Mouse (Mus musculus) ES-E14 (cell line): ENCODE results near the gene Med13. TPM values are rescaled to one million over a fixed set of nuclear protein-coding genes. Genes with fewer than 3 reads are reported as not detected.

Experiments
- DNase-seq: peaks from one replicate; pipeline ENCODE4 v3.0.0-alpha.2; 2013; ENCODE audit warnings: low read depth, low spot score
- H3K27ac ChIP-seq: 2 replicates; pipeline ENCODE4 v1.5.1; 2012; ENCODE audit warnings: low read depth, mild to moderate bottlenecking, low read length, moderate library complexity, mixed read lengths; ENCODE audit not compliant: poor library complexity, insufficient read depth, severe bottlenecking
- H3K36me3 ChIP-seq: 2 replicates; pipeline ENCODE4 v1.6.1; 2012; ENCODE audit warnings: mild to moderate bottlenecking, low read length, moderate library complexity, mixed read lengths; ENCODE audit not compliant: control insufficient read depth, poor library complexity, insufficient read depth, severe bottlenecking
- H3K4me1 ChIP-seq, 2 experiments: fragments of 150-350 bp in 1 of 2; sonication (generic) in 1 of 2; 2 replicates each; pipeline ENCODE4 v1.6.1; 2012; ENCODE audit warnings: low read length in 2 of 2, mild to moderate bottlenecking in 1 of 2, mixed read lengths in 1 of 2; ENCODE audit not compliant: control insufficient read depth in 2 of 2, insufficient read depth in 2 of 2, poor library complexity in 1 of 2
- H3K4me3 ChIP-seq, 2 experiments: fragments of 150-350 bp in 1 of 2; sonication (generic) in 1 of 2; 2 replicates each; pipeline ENCODE4 v1.5.1; 2012; ENCODE audit warnings: low read length in 2 of 2, low read depth in 1 of 2, mild to moderate bottlenecking in 1 of 2, mixed read lengths in 1 of 2; ENCODE audit not compliant: insufficient read depth in 1 of 2, poor library complexity in 1 of 2, severe bottlenecking in 1 of 2
- H3K9ac ChIP-seq: 2 replicates; pipeline ENCODE4 v1.6.1; 2012; ENCODE audit warnings: low read depth, mild to moderate bottlenecking, low read length, mixed read lengths; ENCODE audit not compliant: poor library complexity, insufficient read depth, severe bottlenecking
- H3K9me3 ChIP-seq: fragments of 150-350 bp; sonication (generic); 2 replicates; pipeline ENCODE4 v1.6.1; 2012; ENCODE audit warnings: low read depth, mild to moderate bottlenecking, low read length; ENCODE audit not compliant: control insufficient read depth, insufficient read depth
- CHD2 ChIP-seq: IDR thresholded peaks from 2 replicates; pipeline ENCODE4 v1.6.1; 2014; ENCODE audit warnings: mild to moderate bottlenecking, low read depth, low read length, inconsistent platforms
- HCFC1 ChIP-seq: IDR thresholded peaks from 2 replicates; pipeline ENCODE4 v1.6.1; 2012; ENCODE audit warnings: low read length, inconsistent platforms, borderline replicate concordance; ENCODE audit not compliant: insufficient read depth
- MAFK ChIP-seq: IDR thresholded peaks from 2 replicates; pipeline ENCODE4 v1.6.1; 2014; ENCODE audit warnings: mild to moderate bottlenecking, low read depth, low read length, inconsistent platforms; ENCODE audit not compliant: insufficient read depth
- ZC3H11A ChIP-seq: IDR thresholded peaks from 2 replicates; pipeline ENCODE4 v1.6.1; 2012; ENCODE audit warnings: low read depth, mild to moderate bottlenecking, inconsistent platforms, low read length, borderline replicate concordance
- ZNF384 ChIP-seq: IDR thresholded peaks from 2 replicates; pipeline ENCODE4 v1.6.1; 2012; ENCODE audit warnings: low read depth, low read length, inconsistent platforms
- in situ Hi-C, 2 experiments: fragments of 600-800 bp; cut with MboI; formaldehyde crosslinking; loops; one replicate each; pipeline ENCODE4 v1.15.1; 2025; ENCODE audit warnings: low sequenced_read_pairs in 2 of 2, inconsistent platforms in 1 of 2; ENCODE audit not compliant: unreplicated experiment in 2 of 2
- total RNA-seq: library from RNA; depleted of rRNA; stranded (reverse); fragments of 300-350 nt; gene quantifications from 2 replicates; pipeline ENCODE4 v1.2.3, GENCODE M21; 2012

Gene Med13
- total RNA-seq, 1 experiment = 53.6 TPM

DNA sequence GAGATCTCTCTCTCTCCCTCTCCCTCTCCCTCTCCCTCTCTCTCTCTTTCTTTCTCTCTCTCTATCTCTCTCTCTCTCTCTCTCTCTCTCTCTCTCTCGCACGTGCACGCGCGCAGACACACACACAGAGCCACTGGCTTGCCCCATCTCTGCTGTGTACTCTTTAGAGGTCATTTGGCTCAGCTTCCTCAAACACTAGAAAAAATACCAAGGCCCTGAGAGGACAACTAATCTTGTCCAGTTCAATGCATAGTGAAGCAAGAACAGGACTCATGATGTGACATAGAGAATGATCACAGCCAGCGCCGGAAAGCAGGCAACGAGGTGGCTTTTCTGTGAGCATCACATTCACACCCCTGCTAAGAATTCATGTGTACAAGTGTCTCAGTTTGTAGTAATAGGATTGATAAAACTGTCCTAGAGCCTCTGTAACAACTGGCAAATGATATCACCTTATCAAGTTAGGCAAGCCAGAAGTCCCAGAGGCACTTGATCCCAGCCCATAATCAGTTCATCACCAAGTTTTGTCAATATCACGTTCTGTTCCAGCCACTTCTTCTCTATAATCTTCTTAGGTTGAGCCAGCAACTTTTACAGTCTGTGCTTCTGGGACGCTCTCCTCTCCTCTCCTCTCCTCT, 25.2 kb upstream of the Med13 start:
- Histone ChIP-seq H3K9me3 (no peaks in the 10 kb centered on the region), H3K27ac (no peak overlapping the region), H3K4me1 (no peaks in the 10 kb centered on the region), H3K9ac (no peak overlapping the region), H3K4me3 (no peak overlapping the region), H3K36me3 (no peaks in the 10 kb centered on the region)
- in situ Hi-C loops = no loop called here
- DNase-seq = no peak
- TF ChIP-seq ZNF384 (no peak), HCFC1 (no peak), ZC3H11A (no peak), MAFK (no peak), CHD2 (no peak)

DNA sequence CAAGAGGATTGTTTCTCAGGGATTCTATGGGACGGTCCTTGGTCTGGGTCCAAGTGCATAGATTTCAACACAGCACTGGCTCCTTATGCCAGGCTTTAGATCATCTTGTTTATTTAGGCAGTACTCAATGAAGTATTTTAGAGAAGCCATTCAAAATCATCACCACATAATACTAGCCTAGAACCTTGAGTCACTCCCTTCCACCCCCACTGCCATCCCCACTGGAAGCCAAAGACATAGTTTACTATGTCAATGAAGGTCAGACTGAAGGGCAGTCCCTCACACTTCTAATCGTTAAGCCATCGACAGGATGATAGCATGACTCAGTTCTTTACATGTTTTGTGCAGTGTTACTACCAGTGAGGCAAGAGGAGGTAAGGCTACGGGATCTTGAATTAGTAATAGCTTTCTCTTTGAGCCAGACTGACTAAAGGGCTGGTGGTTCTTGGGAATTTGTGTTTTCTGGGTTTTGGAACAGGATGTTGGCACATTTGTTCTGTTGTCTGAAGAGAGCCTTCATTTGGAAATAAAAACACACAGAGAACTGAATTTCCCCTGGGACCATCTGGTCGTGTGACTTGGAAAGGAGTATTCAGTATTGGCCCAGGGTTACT, 24.2 kb upstream of the Med13 start:
- Histone ChIP-seq H3K9me3 (no peaks in the 10 kb centered on the region), H3K36me3 (no peaks in the 10 kb centered on the region), H3K27ac (no peak overlapping the region), H3K4me3 (no peak overlapping the region), H3K4me1 (no peaks in the 10 kb centered on the region), H3K9ac (no peak overlapping the region)
- in situ Hi-C loops = no loop called here
- no peak for TF ChIP-seq ZNF384
- TF ChIP-seq HCFC1 = no peak
- TF ChIP-seq CHD2 = no peak
- no peak for TF ChIP-seq ZC3H11A
- TF ChIP-seq MAFK = 0 out of 2 replicates have a peak, but pooled peaks have one; percentile 12
- DNase-seq = no peak

DNA sequence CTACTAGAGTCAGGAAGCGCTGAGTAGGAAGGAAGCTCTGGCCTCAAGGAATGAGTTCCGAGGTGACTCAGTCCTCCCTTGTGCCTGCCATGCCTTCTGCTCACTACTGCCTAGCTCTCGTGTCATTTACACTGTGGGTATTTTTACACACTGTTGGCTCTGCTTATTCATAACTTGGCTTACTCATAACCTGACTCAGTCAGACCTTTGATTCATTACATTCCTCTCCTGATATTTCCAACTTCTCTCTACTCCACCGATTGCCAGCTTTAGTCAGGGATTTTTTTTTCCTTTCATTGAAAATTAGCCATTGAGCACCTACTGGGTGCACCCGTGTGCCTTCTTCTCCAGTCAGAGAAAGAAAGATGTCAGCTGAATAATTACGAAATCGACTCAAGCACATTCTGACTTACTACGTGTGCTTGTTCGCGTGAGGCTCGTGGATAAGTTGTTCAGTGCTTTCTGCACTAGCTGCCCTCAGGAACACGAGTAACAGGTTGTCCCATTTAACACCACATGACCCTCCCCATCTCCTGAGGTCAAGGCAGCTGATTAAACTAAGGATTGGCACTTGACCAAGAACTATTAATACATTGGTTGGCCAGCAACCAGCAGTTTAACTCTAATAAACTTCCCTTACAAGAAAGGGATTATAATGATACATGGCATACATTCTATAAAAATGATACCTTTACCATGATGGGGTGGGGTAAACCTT, 23.3 kb upstream of the Med13 start:
- Histone ChIP-seq H3K9me3 (no peaks in the 10 kb centered on the region), H3K4me1 (no peaks in the 10 kb centered on the region), H3K4me3 (no peak overlapping the region), H3K9ac (no peak overlapping the region), H3K36me3 (no peaks in the 10 kb centered on the region), H3K27ac (no peak overlapping the region)
- in situ Hi-C loops = no loop called here
- no peak for DNase-seq
- no peak for TF ChIP-seq ZC3H11A
- TF ChIP-seq HCFC1 = no peak
- no peak for TF ChIP-seq MAFK
- no peak for TF ChIP-seq CHD2
- no peak for TF ChIP-seq ZNF384

- Histone ChIP-seq H3K4me1 (no peaks in the 10 kb centered on the region), H3K4me3 (no peak overlapping the region), H3K27ac (no peak overlapping the region), H3K36me3 (no peaks in the 10 kb centered on the region), H3K9ac (no peak overlapping the region), H3K9me3 (no peaks in the 10 kb centered on the region)
- no peak for DNase-seq
- TF ChIP-seq HCFC1 = no peak
- no peak for TF ChIP-seq MAFK
- no peak for TF ChIP-seq ZC3H11A
- no peak for TF ChIP-seq ZNF384
- TF ChIP-seq CHD2 = no peak
- in situ Hi-C loops = no loop called here
Observed at GRCm38 (mm10) chr11:86378981-86379380, 21.6 kb upstream of the Med13 start.
